ENCODE assay signal across 8 mouse cellular contexts in genomic region chr1:169529996-169530518, GRCm38 (mm10). TPM values are rescaled to one million over a fixed set of nuclear protein-coding genes. Genes with fewer than 3 reads are reported as not detected.
DNase-seq lines count a peak whose midpoint lies in the region; ATAC-seq and TF ChIP-seq lines count a peak whose summit lies in the region.

No protein-coding gene starts in this region.

- H3K27me3 ChIP-seq in heart, embryonic 10.5 days (ENCODE audit: insufficient read depth, poor library complexity, severe bottlenecking) = no peaks in the 10 kb centered on the region
- no peaks in the 10 kb centered on the region for H3K27me3 ChIP-seq in CH12.LX (replicated peaks)
- no peaks in the 10 kb centered on the region for H3K27me3 ChIP-seq in forebrain, embryonic 14.5 days (replicated peaks; ENCODE audit: control insufficient read depth, insufficient read depth, low read length)
- no peaks in the 10 kb centered on the region for H3K27me3 ChIP-seq in liver, embryonic 14.5 days (ENCODE audit: control insufficient read depth, insufficient read depth, low read length)

- H3K9me3 ChIP-seq in heart, embryonic 10.5 days = no peaks in the 10 kb centered on the region
- H3K9me3 ChIP-seq in CH12.LX (replicated peaks; ENCODE audit: low read length) = no peaks in the 10 kb centered on the region
- H3K9me3 ChIP-seq in forebrain, embryonic 14.5 days (replicated peaks; ENCODE audit: control insufficient read depth, low read length) = no peaks in the 10 kb centered on the region
- H3K9me3 ChIP-seq in liver, embryonic 14.5 days (ENCODE audit: control insufficient read depth, low read length) = no peaks in the 10 kb centered on the region

- no peak for TF ChIP-seq EP300 in CH12.LX (IDR thresholded peaks at IDR 0.05; ENCODE audit: low read length)
- TF ChIP-seq EP300 in liver, embryonic 14.5 days (IDR thresholded peaks at IDR 0.05; ENCODE audit: low read depth) = no peak

- peak overlapping the region; percentile 74 for H3K4me3 ChIP-seq in heart, embryonic 10.5 days
- peak overlapping the region; percentile 39 to 98 (median 82) for H3K4me3 ChIP-seq in CH12.LX (replicated peaks in 1 of 3; ENCODE audit: low read depth in 2 of 3, low read length in 2 of 3, poor library complexity in 1 of 3)
- peak overlapping the region; percentile 50 for H3K4me3 ChIP-seq in forebrain, embryonic 14.5 days (ENCODE audit: low read depth, low read length)
- peak overlapping the region; percentile 88 to 98 for H3K4me3 ChIP-seq in liver, embryonic 14.5 days (ENCODE audit: insufficient read depth in 1 of 2, low read depth in 2 of 2, low read length in 2 of 2)

- ATAC-seq in forebrain, embryonic 14.5 days = no peak
- no peak for ATAC-seq in liver, embryonic 14.5 days (ENCODE audit: insufficient read depth)

- no peak for DNase-seq in heart, embryonic 10.5 days (ENCODE audit: low spot score)
- no peak for DNase-seq in heart, postnatal 36 days
- no peak for DNase-seq in CH12.LX (ENCODE audit: extremely low read depth)
- DNase-seq in forebrain, embryonic 14.5 days (ENCODE audit: low spot score) = no peak
- DNase-seq in liver, embryonic 14.5 days (ENCODE audit: low read depth in 3 of 3, low spot score in 3 of 3) = peak in 2 of 3 experiments; percentile 5 to 54
- DNase-seq in spleen, postnatal 4 days (ENCODE audit: low spot score in 2 of 2) = no peak
- DNase-seq in frontal cortex, postnatal 36 days (ENCODE audit: low spot score in 2 of 2) = no peak
- DNase-seq in urinary bladder, postnatal 25 days (ENCODE audit: low spot score) = no peak

- peaks cover 8% of the 10 kb centered on the region; the same call in 1 of the 2 replicates for H3K4me1 ChIP-seq in heart, embryonic 10.5 days
- H3K4me1 ChIP-seq in CH12.LX (ENCODE audit: control insufficient read depth in 1 of 2, insufficient read depth in 2 of 2) = peaks cover 0 to 9% of the 10 kb centered on the region in 2 experiments; a peak in 2 of 4 replicates
- 0 out of 2 replicates have a peak, but pooled peaks cover 4% of the 10 kb centered on the region for H3K4me1 ChIP-seq in forebrain, embryonic 14.5 days (ENCODE audit: control insufficient read depth, insufficient read depth, low read length)
- peaks cover 6% of the 10 kb centered on the region in 2 experiments; a peak in 3 of 4 replicates for H3K4me1 ChIP-seq in liver, embryonic 14.5 days (replicated peaks; ENCODE audit: control insufficient read depth in 2 of 2, insufficient read depth in 2 of 2, low read length in 1 of 2)

- dilution Hi-C loops in CH12.LX (cut with MboI; ENCODE audit: extremely low pct_ligation_motif_present, extremely low pct_unique_long_range_greater_than_20kb, low sequenced_read_pairs) = no loop called here

- intact Hi-C loops in heart, postnatal 36 days (cut with DNase I) = loop anchor here (5.0 kb wide), 4 partner anchors 127 to 1337 kb away; partner anchors contain the start of genes Atf6 and Rgs5

- peaks cover 40% of the 10 kb centered on the region for H3K79me2 ChIP-seq in CH12.LX (replicated peaks; ENCODE audit: control insufficient read depth, extremely low read depth, insufficient read depth, poor library complexity, severe bottlenecking)

- no peak for TF ChIP-seq CTCF in CH12.LX (conservative IDR thresholded peaks at IDR 0.05 in 1 of 2, IDR thresholded peaks at IDR 0.05 in 1 of 2; ENCODE audit: low read depth in 2 of 2, low read length in 2 of 2)
- TF ChIP-seq CTCF in liver, embryonic 14.5 days (IDR thresholded peaks at IDR 0.05; ENCODE audit: low read depth) = no peak

- no peak overlapping the region for H3K27ac ChIP-seq in heart, embryonic 10.5 days
- H3K27ac ChIP-seq in CH12.LX (ENCODE audit: insufficient read depth, low read depth) = no peak overlapping the region
- H3K27ac ChIP-seq in forebrain, embryonic 14.5 days (ENCODE audit: low read depth, low read length) = no peak overlapping the region
- H3K27ac ChIP-seq in liver, embryonic 14.5 days = no peak overlapping the region

- in situ Hi-C loops in CH12.LX (cut with MboI; ENCODE audit: low pct_ligation_motif_present, low pct_unique_long_range_greater_than_20kb, low sequenced_read_pairs) = loop anchor here (10.0 to 25.0 kb wide), 3 partner anchors 132 to 632 kb away; partner anchors contain the start of genes Ccdc190, Rgs5 and Uap1

- no peak for TF ChIP-seq POLR2A in CH12.LX (IDR thresholded peaks at IDR 0.05; ENCODE audit: low read depth, low read length)

- peak overlapping the region; percentile 96 for H3K9ac ChIP-seq in CH12.LX (ENCODE audit: insufficient read depth, low read depth)
- H3K9ac ChIP-seq in forebrain, embryonic 14.5 days (ENCODE audit: low read length) = no peak overlapping the region; the same call in 1 of the 2 replicates
- H3K9ac ChIP-seq in liver, embryonic 14.5 days (replicated peaks) = peak overlapping the region; percentile 93

- H3K4me2 ChIP-seq in CH12.LX (ENCODE audit: insufficient read depth, low read depth, poor library complexity, severe bottlenecking) = peak overlapping the region; percentile 95
- peak overlapping the region; percentile 47 for H3K4me2 ChIP-seq in forebrain, embryonic 14.5 days (ENCODE audit: low read length)
- H3K4me2 ChIP-seq in liver, embryonic 14.5 days (ENCODE audit: low read depth) = peak overlapping the region; percentile 78

- no peak for TF ChIP-seq RAD21 in CH12.LX (IDR thresholded peaks at IDR 0.05; ENCODE audit: low read depth, low read length)

- 86% methylated on average over 8 of the region's 8 CpGs for WGBS in heart, embryonic 10.5 days
- WGBS in forebrain, embryonic 14.5 days = 78% methylated on average over 8 of the region's 8 CpGs
- 60% methylated on average over 8 of the region's 8 CpGs for WGBS in liver, embryonic 14.5 days (ENCODE audit: insufficient replicate concordance)

- peaks cover 26% of the 10 kb centered on the region for H3K36me3 ChIP-seq in heart, embryonic 10.5 days
- H3K36me3 ChIP-seq in CH12.LX (replicated peaks in 1 of 2; ENCODE audit: control insufficient read depth in 1 of 2, insufficient read depth in 1 of 2, low read length in 1 of 2) = peaks cover 8 to 35% of the 10 kb centered on the region in 2 experiments
- H3K36me3 ChIP-seq in forebrain, embryonic 14.5 days (ENCODE audit: control insufficient read depth, insufficient read depth, low read length) = peaks cover 16% of the 10 kb centered on the region
- peaks cover 29% of the 10 kb centered on the region for H3K36me3 ChIP-seq in liver, embryonic 14.5 days (replicated peaks; ENCODE audit: control insufficient read depth, insufficient read depth, low read depth)

TF ChIP-seq in CH12.LX, 34 proteins besides CTCF, POLR2A, EP300 and RAD21:
- TF ChIP-seq NRF1 (IDR thresholded peaks at IDR 0.05; ENCODE audit: low read depth, low read length) (no peak), MAFK (IDR thresholded peaks at IDR 0.05; ENCODE audit: insufficient replicate concordance, low read length) (no peak), UBTF (IDR thresholded peaks at IDR 0.05; ENCODE audit: low read depth, low read length) (no peak), NELFE (IDR thresholded peaks at IDR 0.05; ENCODE audit: low read depth, low read length) (no peak), IRF4 (IDR thresholded peaks at IDR 0.05; ENCODE audit: low read depth, low read length) (no peak), CHD1 (IDR thresholded peaks at IDR 0.05; ENCODE audit: low read depth, low read length) (no peak), E2F4 (IDR thresholded peaks at IDR 0.05; ENCODE audit: insufficient replicate concordance, low read depth, low read length) (no peak), KAT2A (IDR thresholded peaks at IDR 0.05; ENCODE audit: insufficient replicate concordance, low read length) (no peak), JUN (IDR thresholded peaks at IDR 0.05; ENCODE audit: insufficient read depth, low read depth, low read length) (no peak), SMC3 (IDR thresholded peaks at IDR 0.05; ENCODE audit: low read depth, low read length) (no peak), CHD2 (IDR thresholded peaks at IDR 0.05; ENCODE audit: low read length) (no peak), ELF1 (IDR thresholded peaks at IDR 0.05; ENCODE audit: low read depth, low read length) (no peak), HCFC1 (IDR thresholded peaks at IDR 0.05; ENCODE audit: low read depth, low read length) (no peak), ZNF384 (IDR thresholded peaks at IDR 0.05; ENCODE audit: low read depth, low read length) (no peak), BHLHE40 (IDR thresholded peaks at IDR 0.05; ENCODE audit: low read depth, low read length) (no peak), SIN3A (IDR thresholded peaks at IDR 0.05; ENCODE audit: low read length) (no peak), RCOR1 (conservative IDR thresholded peaks at IDR 0.05; ENCODE audit: low read depth, low read length) (no peak), ZKSCAN1 (IDR thresholded peaks at IDR 0.05; ENCODE audit: borderline replicate concordance, low read depth, low read length) (no peak), MAZ (IDR thresholded peaks at IDR 0.05; ENCODE audit: low read depth, low read length) (no peak), ZMIZ1 (IDR thresholded peaks at IDR 0.05; ENCODE audit: low read depth, low read length) (no peak)

RNA-seq across cellular contexts. Expression of gene Nuf2, which starts 1.2 kb away (rescaled TPM):
- polyA plus RNA-seq in heart, embryonic 10.5 days (2016; fragmentation: Nextera tagmentation; extraction: Ambion mirVana) = 47.3 and 48.5 TPM in 2 replicates
- total RNA-seq in heart, postnatal 36 days (2021) = under 1 TPM; 0.78 to 0.87 TPM
- 53.5 and 61.3 TPM in 2 replicates for total RNA-seq in CH12.LX (2012; rRNA removed)
- 119 and 138 TPM in 2 replicates for total RNA-seq in CH12.LX (2014; rRNA removed)
- polyA plus RNA-seq in CH12.LX (2012; ENCODE audit: insufficient read length, low read depth) = 104 and 106 TPM in 2 replicates
- 38.4 and 42.3 TPM in 2 replicates for polyA plus RNA-seq in forebrain, embryonic 14.5 days (2014; fragmentation: Nextera tagmentation; extraction: Ambion mirVana)
- polyA plus RNA-seq in liver, embryonic 14.5 days (2012; rRNA removed) = 12.5 and 23.3 TPM in 2 replicates
- 43.3 and 45.4 TPM in 2 replicates for polyA plus RNA-seq in liver, embryonic 14.5 days (2014; fragmentation: Nextera tagmentation; extraction: Ambion mirVana)

Comparison
In these comparisons a context has a peak if more than half of its experiments do, and no peak if none do; other contexts are left out.
1. DNase-seq: peak in liver, embryonic 14.5 days (2 of 3); none in heart, embryonic 10.5 days (single experiment), heart, postnatal 36 days (0 of 2), CH12.LX (single experiment), forebrain, embryonic 14.5 days (single experiment), spleen, postnatal 4 days (0 of 2), frontal cortex, postnatal 36 days (0 of 2) and urinary bladder, postnatal 25 days (single experiment).
2. Peak in every context shown above with its lines, with median percentiles within 50 percentile points of each other: H3K4me3 ChIP-seq and H3K4me2 ChIP-seq.